Mouse (Mus musculus) hindbrain, embryonic 14.5 days (tissue): ENCODE results near the gene Ech1. TPM values are rescaled to one million over a fixed set of nuclear protein-coding genes. Genes with fewer than 3 reads are reported as not detected.
A peak's percentile ranks its signal among the peaks of the same experiment; 100 is the strongest.

Experiments
- ATAC-seq: fragments of 200-750 bp; cut with Nextera tagmentation; 2 replicates; pipeline ENCODE4 v1.8.0; 2017; ENCODE audit warnings: moderate number of reproducible peaks, mild to moderate bottlenecking, moderate TSS enrichment, moderate library complexity; ENCODE audit not compliant: low FRiP score
- DNase-seq: peaks from one replicate; pipeline ENCODE4 v3.0.0-alpha.2; 2015; ENCODE audit warnings: low spot score
- H3K27ac ChIP-seq: fragments of 300-500 bp; sonication (generic); 2 replicates; pipeline ENCODE4 v1.5.1; 2014; ENCODE audit warnings: mild to moderate bottlenecking, moderate library complexity
- H3K27me3 ChIP-seq: fragments of 300-500 bp; sonication (generic); 2 replicates; pipeline ENCODE4 v1.6.1; 2014; ENCODE audit warnings: mild to moderate bottlenecking, low read length, mixed read lengths; ENCODE audit not compliant: control insufficient read depth, insufficient read depth
- H3K36me3 ChIP-seq: fragments of 300-500 bp; sonication (generic); replicated peaks from 2 replicates; pipeline ENCODE4 v1.6.1; 2014; ENCODE audit not compliant: control insufficient read depth, insufficient read depth
- H3K4me1 ChIP-seq: fragments of 300-500 bp; sonication (generic); replicated peaks from 2 replicates; pipeline ENCODE4 v1.6.1; 2014; ENCODE audit warnings: antibody characterized with exemption, low read length, mixed read lengths; ENCODE audit not compliant: control insufficient read depth, insufficient read depth
- H3K4me2 ChIP-seq: fragments of 300-500 bp; sonication (generic); replicated peaks from 2 replicates; pipeline ENCODE4 v1.6.1; 2014; ENCODE audit warnings: mild to moderate bottlenecking, moderate library complexity
- H3K4me3 ChIP-seq: fragments of 300-500 bp; sonication (generic); replicated peaks from 2 replicates; pipeline ENCODE4 v1.5.1; 2014; ENCODE audit warnings: mild to moderate bottlenecking, low read length
- H3K9ac ChIP-seq: fragments of 300-500 bp; sonication (generic); 2 replicates; pipeline ENCODE4 v1.6.1; 2014
- H3K9me3 ChIP-seq: fragments of 300-500 bp; sonication (generic); 2 replicates; pipeline ENCODE4 v1.6.1; 2016; ENCODE audit warnings: low read length; ENCODE audit not compliant: control insufficient read depth
- WGBS: fragments of 180-500 bp; shearing (Covaris S2); extraction: QIAGEN DNeasy Blood & Tissue Kit; methylation state at CpG from one replicate; pipeline ENCODE4 v1.1.7; 2014; 5-methylcytosine and 5-hydroxymethylcytosine counted together
- polyA plus RNA-seq: library from polyadenylated mRNA; unstranded; fragments of >200 nt; fragmentation: Nextera tagmentation; extraction: Ambion mirVana; gene quantifications from 2 replicates; pipeline ENCODE4 v1.2.1, GENCODE M21; 2014

The Ech1 gene
- polyA plus RNA-seq, 1 experiment from 2014 or later: 99.0 TPM

GRCm38 (mm10) chr7:28790066-28790806 lies 34.8 kb upstream of the Ech1 start:
- Histone ChIP-seq H3K4me2 (no peak overlapping the region), H3K4me3 (no peak overlapping the region), H3K36me3 (peaks cover 12% of the 10 kb centered on the region), H3K9me3 (no peaks in the 10 kb centered on the region), H3K27me3 (no peaks in the 10 kb centered on the region), H3K4me1 (no peaks in the 10 kb centered on the region), H3K27ac (no peak overlapping the region), H3K9ac (no peak overlapping the region)
- peak; percentile 56; the same call in 1 of the 2 replicates for ATAC-seq
- DNase-seq: no peak
- WGBS: 41% methylated on average over 8 of the region's 8 CpGs

GRCm38 (mm10) chr7:28791706-28792105 lies 33.3 kb upstream of the Ech1 start:
- ATAC-seq: no peak
- H3K27ac ChIP-seq: no peak overlapping the region
- H3K9ac ChIP-seq: no peak overlapping the region
- no peak for DNase-seq
- H3K36me3 ChIP-seq: peaks cover 3% of the 10 kb centered on the region
- no peaks in the 10 kb centered on the region for H3K27me3 ChIP-seq
- H3K4me3 ChIP-seq: no peak overlapping the region
- H3K9me3 ChIP-seq: no peaks in the 10 kb centered on the region
- no peak overlapping the region for H3K4me2 ChIP-seq
- no peaks in the 10 kb centered on the region for H3K4me1 ChIP-seq

- H3K27ac ChIP-seq: no peak overlapping the region
- no peak overlapping the region for H3K4me3 ChIP-seq
- no peaks in the 10 kb centered on the region for H3K4me1 ChIP-seq
- DNase-seq: no peak
- no peaks in the 10 kb centered on the region for H3K9me3 ChIP-seq
- no peak overlapping the region for H3K9ac ChIP-seq
- no peaks in the 10 kb centered on the region for H3K27me3 ChIP-seq
- no peaks in the 10 kb centered on the region; the same call in 1 of the 2 replicates for H3K36me3 ChIP-seq
- no peak for ATAC-seq
- no peak overlapping the region for H3K4me2 ChIP-seq
- 87% methylated on average over 13 of the region's 14 CpGs for WGBS
Observed at GRCm38 (mm10) chr7:28792391-28793185, 32.4 kb upstream of the Ech1 start.

- no peak for DNase-seq
- Histone ChIP-seq H3K27ac (no peak overlapping the region), H3K36me3 (no peaks in the 10 kb centered on the region), H3K9ac (no peak overlapping the region), H3K4me2 (no peak overlapping the region), H3K4me3 (no peak overlapping the region), H3K27me3 (no peaks in the 10 kb centered on the region), H3K4me1 (no peaks in the 10 kb centered on the region), H3K9me3 (no peaks in the 10 kb centered on the region)
- 36% methylated on average over 2 of the region's 2 CpGs for WGBS
- no peak for ATAC-seq
Observed at GRCm38 (mm10) chr7:28793834-28794233, 31.2 kb upstream of the Ech1 start.

- H3K9ac ChIP-seq: no peak overlapping the region
- no peak overlapping the region for H3K27ac ChIP-seq
- DNase-seq (no peak), ATAC-seq (no peak)
- no peaks in the 10 kb centered on the region for H3K9me3 ChIP-seq
- H3K36me3 ChIP-seq: no peaks in the 10 kb centered on the region
- no peak overlapping the region for H3K4me3 ChIP-seq
- H3K4me1 ChIP-seq: no peaks in the 10 kb centered on the region
- H3K27me3 ChIP-seq: no peaks in the 10 kb centered on the region
- WGBS: 74% methylated on average over 3 of the region's 3 CpGs
- no peak overlapping the region for H3K4me2 ChIP-seq
Observed at GRCm38 (mm10) chr7:28794496-28794895, 30.5 kb upstream of the Ech1 start.

DNA sequence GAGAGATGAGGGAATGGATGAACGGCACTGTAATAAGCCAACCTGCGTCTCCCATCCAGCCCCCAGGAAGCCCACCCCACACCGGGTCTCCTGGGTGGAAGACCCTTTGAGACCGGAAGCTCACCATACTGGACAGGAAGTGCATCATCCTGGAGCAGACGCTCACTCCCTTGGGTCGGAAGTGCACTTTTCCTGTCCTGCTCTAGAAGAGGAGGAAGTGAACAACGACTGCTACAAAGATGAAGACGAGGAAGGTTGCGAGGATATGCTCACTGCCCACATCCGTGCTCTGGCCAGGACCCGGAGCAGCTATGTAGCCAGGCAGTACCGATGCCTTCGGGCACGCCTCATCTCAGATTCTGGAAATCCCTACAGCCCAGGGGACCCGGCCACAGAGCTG lies 29.2 kb upstream of the Ech1 start:
- DNase-seq (no peak), ATAC-seq (no peak)
- peak overlapping the region; percentile 35 for H3K4me2 ChIP-seq
- no peak overlapping the region for H3K4me3 ChIP-seq
- no peak overlapping the region for H3K27ac ChIP-seq
- H3K9ac ChIP-seq: no peak overlapping the region
- H3K9me3 ChIP-seq: no peaks in the 10 kb centered on the region
- no peaks in the 10 kb centered on the region for H3K36me3 ChIP-seq
- WGBS: 81% methylated on average over 15 of the region's 15 CpGs
- H3K4me1 ChIP-seq: no peaks in the 10 kb centered on the region
- H3K27me3 ChIP-seq: no peaks in the 10 kb centered on the region

DNA sequence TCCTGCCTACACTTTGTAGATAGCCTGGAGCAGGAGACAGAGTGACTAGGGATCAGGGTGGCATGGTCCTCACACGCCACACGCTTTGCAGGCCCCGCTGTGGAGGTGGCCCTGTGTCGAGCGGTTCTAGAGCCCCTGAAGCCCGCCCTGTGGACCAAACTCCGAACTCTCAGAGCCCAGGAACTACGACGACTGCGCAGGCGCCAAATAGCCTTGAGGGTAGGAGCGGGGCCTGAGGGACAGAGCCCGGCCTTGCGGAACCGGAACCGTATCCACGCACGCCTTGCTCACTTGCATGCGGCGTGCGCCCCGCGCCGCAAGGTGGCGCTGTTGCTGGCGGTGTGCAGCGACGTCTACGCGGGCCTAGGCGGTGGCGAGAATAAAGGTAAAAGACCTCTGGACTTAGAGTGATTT lies 28.4 kb upstream of the Ech1 start:
- no peaks in the 10 kb centered on the region for H3K4me1 ChIP-seq
- no peak overlapping the region for H3K4me3 ChIP-seq
- no peaks in the 10 kb centered on the region for H3K36me3 ChIP-seq
- 15% methylated on average over 32 of the region's 32 CpGs for WGBS
- no peaks in the 10 kb centered on the region for H3K27me3 ChIP-seq
- H3K9me3 ChIP-seq: no peaks in the 10 kb centered on the region
- H3K4me2 ChIP-seq: peak overlapping the region; percentile 35
- DNase-seq (peak; percentile 82), ATAC-seq (peak; percentile 69; the same call in 1 of the 2 replicates)
- H3K27ac ChIP-seq: no peak overlapping the region
- no peak overlapping the region for H3K9ac ChIP-seq

- H3K27me3 ChIP-seq: no peaks in the 10 kb centered on the region
- no peaks in the 10 kb centered on the region for H3K36me3 ChIP-seq
- H3K27ac ChIP-seq: no peak overlapping the region
- ATAC-seq (no peak), DNase-seq (no peak)
- no peaks in the 10 kb centered on the region for H3K9me3 ChIP-seq
- 95% methylated on average over 9 of the region's 9 CpGs for WGBS
- no peak overlapping the region for H3K4me2 ChIP-seq
- H3K9ac ChIP-seq: no peak overlapping the region
- no peak overlapping the region for H3K4me3 ChIP-seq
- H3K4me1 ChIP-seq: peaks cover 6% of the 10 kb centered on the region; the same call in 1 of the 2 replicates
Observed at GRCm38 (mm10) chr7:28799994-28800393, 25.0 kb upstream of the Ech1 start.

DNA sequence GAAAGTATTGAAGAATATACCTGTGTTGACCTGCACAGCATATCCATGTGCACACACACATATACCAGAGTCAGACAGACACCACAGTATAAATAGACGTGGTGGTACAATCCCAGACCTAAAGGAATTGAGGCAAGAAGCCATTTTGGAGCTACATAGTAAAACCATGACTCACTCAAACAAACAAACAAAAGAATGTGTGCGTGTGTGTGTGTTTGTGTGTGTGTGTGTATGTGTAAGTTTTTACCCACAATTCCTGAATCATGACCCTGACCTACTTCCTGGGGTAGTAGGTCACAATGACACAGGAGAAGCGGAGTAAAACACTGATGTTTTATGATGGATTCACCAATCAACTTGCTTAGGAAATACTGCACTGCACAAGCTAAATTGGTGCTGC lies 23.6 kb upstream of the Ech1 start:
- ATAC-seq (no peak), DNase-seq (no peak)
- H3K27me3 ChIP-seq: no peaks in the 10 kb centered on the region
- peak overlapping the region; percentile 55 for H3K27ac ChIP-seq
- no peak overlapping the region for H3K9ac ChIP-seq
- no peaks in the 10 kb centered on the region for H3K36me3 ChIP-seq
- no peaks in the 10 kb centered on the region for H3K9me3 ChIP-seq
- peaks cover 6% of the 10 kb centered on the region; the same call in 1 of the 2 replicates for H3K4me1 ChIP-seq
- H3K4me3 ChIP-seq: no peak overlapping the region
- 77% methylated on average over 3 of the region's 3 CpGs for WGBS
- no peak overlapping the region for H3K4me2 ChIP-seq
